Mouse (Mus musculus) stomach, embryonic 14.5 days (tissue): ENCODE measurements around the gene Nell2. TPM values are rescaled to one million over a fixed set of nuclear protein-coding genes. Genes with fewer than 3 reads are reported as not detected.

Experiments used
- ATAC-seq: fragments of 200-750 bp; cut with Nextera tagmentation; 2 replicates; pipeline ENCODE4 v1.8.0; 2017; ENCODE audit warnings: low read depth, moderate TSS enrichment; ENCODE audit not compliant: insufficient number of reproducible peaks, insufficient read depth, low FRiP score
- H3K27ac ChIP-seq: fragments of 300-500 bp; sonication (generic); 2 replicates; pipeline ENCODE4 v1.5.1; 2014; ENCODE audit warnings: mild to moderate bottlenecking, low read length, moderate library complexity, mixed read lengths
- H3K27me3 ChIP-seq: fragments of 300-500 bp; sonication (generic); 2 replicates; pipeline ENCODE4 v1.6.1; 2014; ENCODE audit warnings: low read length, control low read depth, mixed read lengths; ENCODE audit not compliant: control insufficient read depth, insufficient read depth
- H3K36me3 ChIP-seq: fragments of 300-500 bp; sonication (generic); 2 replicates; pipeline ENCODE4 v1.6.1; 2014; ENCODE audit warnings: mild to moderate bottlenecking, control low read depth, low read length, moderate library complexity, mixed read lengths; ENCODE audit not compliant: control insufficient read depth, insufficient read depth
- H3K4me1 ChIP-seq: fragments of 300-500 bp; sonication (generic); 2 replicates; pipeline ENCODE4 v1.6.1; 2014; ENCODE audit warnings: low read length, control low read depth, mixed read lengths; ENCODE audit not compliant: control insufficient read depth, insufficient read depth
- H3K4me2 ChIP-seq: fragments of 300-500 bp; sonication (generic); replicated peaks from 2 replicates; pipeline ENCODE4 v1.6.1; 2014; ENCODE audit warnings: low read depth, low read length, control low read depth
- H3K4me3 ChIP-seq: fragments of 300-500 bp; sonication (generic); 2 replicates; pipeline ENCODE4 v1.5.1; 2014; ENCODE audit warnings: low read depth, low read length, control low read depth
- H3K9ac ChIP-seq: fragments of 300-500 bp; sonication (generic); replicated peaks from 2 replicates; pipeline ENCODE4 v1.6.1; 2014; ENCODE audit warnings: low read depth, mild to moderate bottlenecking, control low read depth, low read length, moderate library complexity, mixed read lengths
- H3K9me3 ChIP-seq: fragments of 300-500 bp; sonication (generic); 2 replicates; pipeline ENCODE4 v1.6.1; 2016; ENCODE audit warnings: low read depth, low read length, control low read depth; ENCODE audit not compliant: control insufficient read depth
- WGBS: fragments of 180-500 bp; shearing (Covaris S2); extraction: QIAGEN DNeasy Blood & Tissue Kit; methylation state at CpG from one replicate; pipeline ENCODE4 v1.1.7; 2014; 5-methylcytosine and 5-hydroxymethylcytosine counted together
- polyA plus RNA-seq: library from polyadenylated mRNA; unstranded; fragments of >200 nt; fragmentation: Nextera tagmentation; extraction: Ambion mirVana; gene quantifications from 2 replicates; pipeline ENCODE4 v1.2.1, GENCODE M21; 2014

Nell2 gene
- polyA plus RNA-seq, 1 experiment from 2014 or later = 21.6 TPM

DNA sequence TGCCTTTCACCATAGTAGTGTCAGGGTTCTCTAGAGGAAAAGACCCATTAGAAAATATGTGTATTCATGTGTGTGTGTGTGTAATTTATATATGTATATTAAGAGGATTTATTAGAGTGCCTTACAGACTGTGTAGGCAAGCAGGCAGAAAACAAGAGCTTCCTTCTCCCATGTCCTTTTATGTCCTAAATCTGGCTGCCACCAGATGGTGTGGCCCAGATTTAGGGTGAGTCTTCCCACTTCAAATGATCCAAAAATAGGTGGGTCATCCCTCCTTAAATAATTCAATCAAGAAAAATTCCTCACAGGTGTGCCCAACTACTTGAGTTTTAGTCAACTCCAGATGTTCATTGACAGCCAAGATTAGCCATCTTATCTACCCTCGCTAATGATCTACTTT is 460.3 kb downstream of the Nell2 start:
- H3K36me3 ChIP-seq = no peaks in the 10 kb centered on the region
- no peak overlapping the region for H3K4me2 ChIP-seq
- no peak overlapping the region for H3K4me3 ChIP-seq
- WGBS = 83% methylated on average over 1 of the region's 1 CpGs
- no peaks in the 10 kb centered on the region for H3K27me3 ChIP-seq
- no peak overlapping the region for H3K27ac ChIP-seq
- H3K9me3 ChIP-seq = no peaks in the 10 kb centered on the region
- H3K4me1 ChIP-seq = no peaks in the 10 kb centered on the region
- no peak overlapping the region for H3K9ac ChIP-seq
- no peak for ATAC-seq

DNA sequence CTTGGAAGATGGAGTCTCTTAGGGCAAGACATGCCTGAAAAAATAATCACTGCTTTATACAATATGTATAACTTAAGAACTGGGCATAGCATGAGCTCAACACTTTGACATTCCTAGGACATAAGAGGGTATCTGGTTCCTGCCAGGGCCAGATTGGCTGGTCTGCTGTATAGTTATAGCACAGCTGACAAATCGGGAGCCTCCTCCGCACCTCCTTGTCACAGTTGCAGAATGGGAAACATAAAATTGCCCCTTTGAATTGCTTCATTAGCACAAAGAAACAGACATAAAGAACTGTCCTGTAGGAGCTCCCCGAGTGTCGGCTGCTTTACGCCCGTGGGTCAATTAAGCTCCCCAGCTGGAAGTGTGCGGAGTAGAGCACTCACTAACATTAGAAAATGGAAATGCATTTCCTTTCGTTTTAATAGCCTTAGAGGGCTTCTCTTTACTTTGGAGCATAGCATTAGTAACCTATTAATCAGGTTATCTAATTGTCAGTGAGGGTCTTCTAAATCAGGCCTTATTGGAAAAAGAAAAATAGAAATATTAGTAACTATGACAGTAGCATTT is 473.2 kb downstream of the Nell2 start:
- whole genome bisulfite sequencing = 79% methylated on average over 8 of the region's 8 CpGs

GRCm38 (mm10) chr15:95049171-95049729 is 479.1 kb downstream of the Nell2 start:
- H3K4me2 ChIP-seq = no peak overlapping the region
- no peak overlapping the region for H3K4me3 ChIP-seq
- no peak overlapping the region for H3K9ac ChIP-seq
- H3K27me3 ChIP-seq = no peaks in the 10 kb centered on the region
- no peak overlapping the region for H3K27ac ChIP-seq
- no peaks in the 10 kb centered on the region for H3K36me3 ChIP-seq
- no peak for ATAC-seq
- H3K4me1 ChIP-seq = no peaks in the 10 kb centered on the region
- WGBS = 67% methylated on average over 6 of the region's 6 CpGs
- no peaks in the 10 kb centered on the region for H3K9me3 ChIP-seq

More for the DNA sequence above, 473.2 kb downstream of the Nell2 start:
- no peaks in the 10 kb centered on the region for H3K36me3 ChIP-seq
- ATAC-seq = no peak
- no peaks in the 10 kb centered on the region for H3K4me1 ChIP-seq
- H3K4me2 ChIP-seq = no peak overlapping the region
- H3K27me3 ChIP-seq = no peaks in the 10 kb centered on the region
- H3K9me3 ChIP-seq = no peaks in the 10 kb centered on the region; the same call in 1 of the 2 replicates
- no peak overlapping the region for H3K4me3 ChIP-seq
- H3K27ac ChIP-seq = no peak overlapping the region
- H3K9ac ChIP-seq = no peak overlapping the region

- Histone ChIP-seq H3K9ac (no peak overlapping the region), H3K36me3 (no peaks in the 10 kb centered on the region), H3K4me2 (no peak overlapping the region), H3K4me1 (no peaks in the 10 kb centered on the region), H3K27me3 (no peaks in the 10 kb centered on the region), H3K27ac (no peak overlapping the region), H3K4me3 (no peak overlapping the region), H3K9me3 (no peaks in the 10 kb centered on the region)
- no peak for ATAC-seq
- WGBS = 71% methylated on average over 2 of the region's 2 CpGs
Observed at GRCm38 (mm10) chr15:95047486-95047885, 480.9 kb downstream of the Nell2 start.

GRCm38 (mm10) chr15:95044011-95044410 is 484.3 kb downstream of the Nell2 start:
- ATAC-seq = no peak
- 76% methylated on average over 8 of the region's 8 CpGs for WGBS
- no peak overlapping the region for H3K27ac ChIP-seq

DNA sequence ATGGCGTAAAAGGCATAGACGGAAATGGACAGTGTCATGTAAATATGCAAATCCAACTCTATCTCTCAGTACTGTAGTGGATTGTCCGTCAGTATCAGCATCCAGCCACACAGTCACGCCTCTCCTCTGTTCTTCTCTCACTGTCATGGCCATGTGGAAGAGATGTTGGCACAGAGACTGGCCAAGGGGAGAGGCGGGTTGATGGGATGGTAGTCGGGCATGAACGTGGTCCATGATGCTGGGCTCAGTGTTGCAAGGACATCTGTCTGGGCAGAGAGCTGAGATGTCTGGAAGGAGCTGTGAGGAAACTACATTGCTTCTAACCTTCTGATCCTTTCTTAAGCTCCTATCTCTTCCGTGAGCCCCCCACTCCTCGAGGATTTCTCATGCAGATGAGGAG is 485.9 kb downstream of the Nell2 start:
- H3K9ac ChIP-seq = no peak overlapping the region
- no peaks in the 10 kb centered on the region for H3K9me3 ChIP-seq
- H3K4me3 ChIP-seq = no peak overlapping the region
- H3K27me3 ChIP-seq = no peaks in the 10 kb centered on the region
- no peaks in the 10 kb centered on the region for H3K36me3 ChIP-seq
- no peaks in the 10 kb centered on the region for H3K4me1 ChIP-seq
- ATAC-seq = no peak
- WGBS = 85% methylated on average over 9 of the region's 9 CpGs
- H3K27ac ChIP-seq = no peak overlapping the region
- no peak overlapping the region for H3K4me2 ChIP-seq

More at GRCm38 (mm10) chr15:95044011-95044410, 484.3 kb downstream of the Nell2 start:
- Histone ChIP-seq H3K9ac (no peak overlapping the region), H3K27me3 (no peaks in the 10 kb centered on the region), H3K4me2 (no peak overlapping the region), H3K36me3 (no peaks in the 10 kb centered on the region), H3K4me1 (no peaks in the 10 kb centered on the region), H3K9me3 (no peaks in the 10 kb centered on the region), H3K4me3 (no peak overlapping the region)

- WGBS = 52% methylated on average over 5 of the region's 5 CpGs
- Histone ChIP-seq H3K27ac (no peak overlapping the region), H3K9ac (no peak overlapping the region), H3K4me1 (no peaks in the 10 kb centered on the region), H3K36me3 (no peaks in the 10 kb centered on the region), H3K4me2 (no peak overlapping the region), H3K4me3 (no peak overlapping the region), H3K27me3 (no peaks in the 10 kb centered on the region), H3K9me3 (no peaks in the 10 kb centered on the region)
- ATAC-seq = no peak
Observed at GRCm38 (mm10) chr15:95029487-95029875, 498.9 kb downstream of the Nell2 start.

- no peaks in the 10 kb centered on the region for H3K27me3 ChIP-seq
- no peak overlapping the region for H3K4me2 ChIP-seq
- no peaks in the 10 kb centered on the region for H3K9me3 ChIP-seq
- ATAC-seq = no peak
- H3K4me3 ChIP-seq = no peak overlapping the region
- H3K4me1 ChIP-seq = no peaks in the 10 kb centered on the region
- no peaks in the 10 kb centered on the region for H3K36me3 ChIP-seq
- H3K27ac ChIP-seq = no peak overlapping the region
- no peak overlapping the region for H3K9ac ChIP-seq
- 81% methylated on average over 13 of the region's 13 CpGs for WGBS
Observed at GRCm38 (mm10) chr15:95028862-95029486, 499.4 kb downstream of the Nell2 start.
